Mouse (Mus musculus) small intestine, adult 2 months (tissue): ENCODE data around the gene Zfp651. TPM values are rescaled to one million over a fixed set of nuclear protein-coding genes. Genes with fewer than 3 reads are reported as not detected.

Experiments used
- H3K27ac ChIP-seq: fragments of 200-500 bp; 2 replicates; pipeline ENCODE4 v1.5.1; 2012; ENCODE audit warnings: low read depth, low read length, control low read depth, inconsistent platforms; ENCODE audit not compliant: insufficient read depth
- H3K27me3 ChIP-seq: fragments of 200-500 bp; 2 replicates; pipeline ENCODE4 v1.6.1; 2012; ENCODE audit warnings: mild to moderate bottlenecking, moderate library complexity, low read length, inconsistent platforms; ENCODE audit not compliant: control insufficient read depth, insufficient read depth
- H3K36me3 ChIP-seq: fragments of 200-500 bp; 2 replicates; pipeline ENCODE4 v1.6.1; 2012; ENCODE audit warnings: mild to moderate bottlenecking, low read length, control low read depth, inconsistent platforms; ENCODE audit not compliant: control insufficient read depth, insufficient read depth
- H3K4me1 ChIP-seq: fragments of 200-500 bp; 2 replicates; pipeline ENCODE4 v1.6.1; 2012; ENCODE audit warnings: low read length, inconsistent platforms, mixed read lengths; ENCODE audit not compliant: control insufficient read depth, insufficient read depth, insufficient read length
- H3K4me3 ChIP-seq: fragments of 200-500 bp; 2 replicates; pipeline ENCODE4 v1.5.1; 2012; ENCODE audit warnings: low read depth, mild to moderate bottlenecking, control low read depth, inconsistent platforms, low read length, moderate library complexity
- CTCF ChIP-seq: fragments of 200-500 bp; IDR thresholded peaks from 2 replicates; pipeline ENCODE4 v1.5.1; 2012; ENCODE audit warnings: low read depth, mild to moderate bottlenecking, control low read depth, inconsistent platforms, low read length, moderate library complexity, mixed read lengths; ENCODE audit not compliant: insufficient replicate concordance, insufficient read length; ENCODE audit errors: extremely low read depth
- POLR2A ChIP-seq: fragments of 200-500 bp; IDR thresholded peaks from 2 replicates; pipeline ENCODE4 v1.6.1; 2012; ENCODE audit warnings: low read depth, mild to moderate bottlenecking, control low read depth, inconsistent platforms, low read length, moderate library complexity
- WGBS: fragments of 180-500 bp; shearing (Covaris S2); methylation state at CpG from one replicate; pipeline ENCODE4 v1.1.7; 2018; 5-methylcytosine and 5-hydroxymethylcytosine counted together
- polyA plus RNA-seq: library from polyadenylated mRNA; depleted of rRNA; stranded (reverse); fragments of >200 nt; gene quantifications from 2 replicates; pipeline ENCODE4 v1.2.3, GENCODE M21; 2012

Gene Zfp651
- polyA plus RNA-seq, 1 experiment, result 5.9 TPM

DNA sequence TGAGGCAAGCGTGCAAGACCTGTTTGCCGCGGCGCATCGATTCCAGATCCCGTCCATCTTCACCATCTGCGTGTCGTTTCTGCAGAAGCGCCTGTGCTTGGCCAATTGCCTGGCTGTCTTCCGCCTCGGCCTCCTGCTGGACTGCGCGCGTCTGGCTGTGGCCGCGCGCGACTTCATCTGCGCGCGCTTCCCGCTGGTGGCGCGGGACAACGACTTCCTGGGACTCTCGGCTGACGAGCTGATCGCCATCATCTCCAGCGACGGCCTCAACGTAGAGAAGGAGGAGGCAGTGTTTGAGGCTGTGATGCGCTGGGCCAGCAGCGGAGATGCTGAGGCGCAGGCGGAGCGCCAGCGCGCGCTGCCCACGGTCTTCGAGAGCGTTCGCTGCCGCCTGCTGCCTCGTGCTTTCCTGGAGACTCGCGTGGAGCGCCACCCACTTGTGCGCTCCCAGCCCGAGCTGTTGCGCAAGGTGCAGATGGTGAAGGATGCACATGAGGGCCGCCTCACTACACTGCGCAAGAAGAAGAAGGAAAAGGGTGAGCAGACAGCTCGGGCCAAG is 19.0 kb downstream of the Zfp651 start:
- Histone ChIP-seq H3K4me1 (0 out of 2 replicates have a peak, but pooled peaks cover 2% of the 10 kb centered on the region), H3K27ac (no peak overlapping the region), H3K4me3 (peak overlapping the region; percentile 9), H3K36me3 (no peaks in the 10 kb centered on the region), H3K27me3 (peaks cover 5% of the 10 kb centered on the region; the same call in 1 of the 2 replicates)
- no peak for TF ChIP-seq POLR2A
- no peak for TF ChIP-seq CTCF
- 10% methylated on average over 54 of the region's 54 CpGs for WGBS

GRCm38 (mm10) chr9:121784801-121785200 is 25.7 kb downstream of the Zfp651 start:
- no peaks in the 10 kb centered on the region for H3K27me3 ChIP-seq
- no peak overlapping the region for H3K4me3 ChIP-seq
- H3K27ac ChIP-seq, result no peak overlapping the region
- H3K36me3 ChIP-seq, result no peaks in the 10 kb centered on the region
- TF ChIP-seq POLR2A (no peak), CTCF (no peak)
- H3K4me1 ChIP-seq, result no peaks in the 10 kb centered on the region
- WGBS, result 73% methylated on average over 12 of the region's 12 CpGs

DNA sequence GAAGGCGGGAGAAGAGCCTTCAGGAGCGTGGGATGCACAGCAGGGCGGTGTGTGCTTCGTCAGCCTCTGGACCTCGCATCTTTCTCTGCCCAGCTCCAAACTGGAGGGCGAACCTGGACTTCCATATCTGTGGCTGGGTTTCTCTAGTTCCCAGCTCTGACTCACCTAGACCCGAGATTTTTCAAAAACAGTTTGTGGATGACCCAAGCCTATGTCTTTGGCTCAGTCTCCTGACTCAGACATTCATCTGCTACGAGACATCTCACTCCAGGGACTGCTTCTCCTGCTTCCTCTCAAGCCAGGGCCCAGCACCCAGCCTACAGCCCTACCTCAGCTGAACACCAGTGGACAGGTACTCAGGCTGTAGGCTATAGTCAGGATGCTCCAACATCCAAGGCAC is 26.1 kb downstream of the Zfp651 start:
- Histone ChIP-seq H3K27me3 (no peaks in the 10 kb centered on the region), H3K27ac (no peak overlapping the region), H3K4me3 (no peak overlapping the region), H3K36me3 (no peaks in the 10 kb centered on the region), H3K4me1 (no peaks in the 10 kb centered on the region)
- TF ChIP-seq CTCF (no peak), POLR2A (no peak)
- 78% methylated on average over 8 of the region's 8 CpGs for whole genome bisulfite sequencing

DNA sequence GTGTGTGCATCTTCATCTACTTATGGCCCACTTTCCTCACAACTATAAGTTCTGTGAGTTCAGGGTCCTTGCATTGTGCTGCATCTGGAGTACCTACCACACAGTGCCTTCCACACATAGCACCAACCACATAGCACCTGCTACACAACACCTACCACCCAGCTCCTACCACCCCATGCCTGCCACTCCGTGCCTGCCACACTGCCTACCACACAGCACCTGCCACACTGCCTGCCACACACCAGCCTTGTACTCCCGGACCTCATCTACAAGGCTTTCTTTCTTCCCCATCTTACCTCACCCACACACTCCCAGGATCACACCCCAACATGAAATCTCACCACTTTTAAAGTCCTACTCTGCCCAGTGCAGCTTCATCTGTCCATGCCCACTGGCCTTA is 27.2 kb downstream of the Zfp651 start:
- no peak for TF ChIP-seq POLR2A
- no peak for TF ChIP-seq CTCF
- Histone ChIP-seq H3K27ac (no peak overlapping the region), H3K27me3 (no peaks in the 10 kb centered on the region), H3K4me1 (no peaks in the 10 kb centered on the region), H3K36me3 (no peaks in the 10 kb centered on the region), H3K4me3 (no peak overlapping the region)
- WGBS, result 68% methylated on average over 2 of the region's 2 CpGs

DNA sequence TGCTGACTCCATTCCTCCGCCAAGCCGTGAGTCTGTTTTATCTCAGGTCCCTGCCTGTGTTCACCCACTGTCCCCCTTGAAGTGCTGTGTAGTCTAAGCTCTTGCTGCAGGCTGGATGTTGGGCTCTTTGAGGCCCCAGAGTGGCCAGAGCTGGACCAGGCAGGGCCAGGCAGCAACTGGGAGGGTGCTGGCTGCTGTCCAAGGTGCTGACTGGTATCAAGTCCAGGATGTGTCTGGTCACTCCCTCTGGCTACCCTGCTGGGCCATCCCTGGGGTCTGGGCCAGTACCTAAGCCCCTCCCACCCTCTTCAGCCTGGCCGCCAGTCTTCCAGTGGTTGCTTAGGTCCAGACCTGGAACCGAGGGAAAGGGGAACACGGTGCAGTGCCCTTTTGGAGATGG is 32.1 kb downstream of the Zfp651 start:
- TF ChIP-seq CTCF, result no peak
- 15% methylated on average over 5 of the region's 5 CpGs for WGBS
- H3K4me3 ChIP-seq, result no peak overlapping the region
- no peaks in the 10 kb centered on the region for H3K4me1 ChIP-seq
- H3K27me3 ChIP-seq, result no peaks in the 10 kb centered on the region
- H3K36me3 ChIP-seq, result no peaks in the 10 kb centered on the region
- H3K27ac ChIP-seq, result no peak overlapping the region

DNA sequence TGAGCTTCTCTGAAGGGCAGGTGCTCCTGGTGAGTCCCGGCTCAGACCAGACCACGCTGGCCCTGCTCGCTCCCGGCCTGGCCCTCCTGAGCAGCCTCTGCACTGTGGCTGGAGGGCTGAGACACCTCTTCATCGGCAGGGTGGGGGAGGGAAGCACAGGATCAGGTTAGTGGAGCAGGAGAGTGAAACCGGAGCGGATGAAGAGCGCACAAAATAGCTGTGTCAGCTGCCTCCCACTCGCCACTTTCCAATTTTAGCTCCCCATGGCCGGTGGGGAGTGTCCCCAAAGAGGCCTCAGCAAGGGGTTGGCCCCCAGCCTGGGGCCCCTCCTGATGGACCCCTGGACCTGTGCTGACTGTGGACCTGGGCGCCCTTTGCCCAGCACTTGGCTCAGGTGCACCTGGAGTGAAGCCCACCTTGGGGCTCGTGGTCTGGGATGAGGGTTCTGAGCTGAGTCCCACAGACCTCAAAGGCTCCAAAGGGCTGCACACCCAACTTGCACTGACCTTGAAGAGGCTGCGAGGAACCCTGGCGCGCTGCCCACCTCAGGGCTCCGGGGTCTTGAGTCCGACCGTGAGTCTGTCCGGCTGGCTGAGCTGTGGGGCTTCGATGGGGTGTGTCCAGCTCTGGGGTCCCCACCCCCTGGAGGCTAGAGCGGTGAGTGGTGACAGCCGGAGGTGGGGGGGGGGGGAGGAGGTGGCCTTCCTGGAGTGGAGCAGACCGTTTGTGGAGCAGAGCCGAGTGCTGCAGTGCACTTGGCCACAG is 32.8 kb downstream of the Zfp651 start, which contains the start of gene Hhatl:
TSS of gene Hhatl (minus strand) at position 751 of the 765 bp plus-strand sequence.
- no peaks in the 10 kb centered on the region for H3K36me3 ChIP-seq
- no peak for TF ChIP-seq POLR2A
- no peak for TF ChIP-seq CTCF
- H3K27me3 ChIP-seq, result no peaks in the 10 kb centered on the region
- no peaks in the 10 kb centered on the region for H3K4me1 ChIP-seq
- 53% methylated on average over 24 of the region's 24 CpGs for WGBS
- H3K4me3 ChIP-seq, result no peak within 1 kb of the TSS
- H3K27ac ChIP-seq, result no peak within 1 kb of the TSS

- Histone ChIP-seq H3K4me3 (no peak overlapping the region), H3K36me3 (no peaks in the 10 kb centered on the region), H3K27me3 (no peaks in the 10 kb centered on the region), H3K4me1 (peaks cover 19% of the 10 kb centered on the region), H3K27ac (no peak overlapping the region)
- WGBS, result 50% methylated on average over 1 of the region's 1 CpGs
- no peak for TF ChIP-seq CTCF
- no peak for TF ChIP-seq POLR2A
Observed at GRCm38 (mm10) chr9:121794972-121795539, 35.9 kb downstream of the Zfp651 start.
